ENCODE assay signal across 29 mouse cellular contexts in genomic region chrX:101065245-101065644, GRCm38 (mm10). TPM values are rescaled to one million over a fixed set of nuclear protein-coding genes. Genes with fewer than 3 reads are reported as not detected.
DNase-seq lines count a peak whose midpoint lies in the region; ATAC-seq and TF ChIP-seq lines count a peak whose summit lies in the region.
"Had no signal": no experiment of that assay in that cellular context is flagged by ENCODE, and none has a peak within 500 bp of the region (broad histone marks: within the 10 kb centered on the region; RNA-seq: fewer than 3 reads in every experiment).

No protein-coding gene starts in this region.

- DNase-seq in NIH3T3 (ENCODE audit: low read depth): peak; percentile 4
- peak; percentile 67 for DNase-seq in brain, embryonic 14.5 days (ENCODE audit: low read depth)
- DNase-seq in adrenal gland, postnatal 14 days: no peak
- no peak for DNase-seq in cerebellum, postnatal 14 days
- DNase-seq: adrenal gland, adult 2 months; adrenal gland, postnatal 25 days; B cell, adult 2 months; cerebellum, adult 18-20 months; cerebellum, adult 9-10 months; cerebellum, postnatal 25 days; gastrocnemius, adult 2 months; gastrocnemius, postnatal 14 days; heart, adult 11 months; kidney, adult 11 months; kidney, adult 8-10 months had no signal

- WGBS in forebrain, embryonic 16.5 days: 68% methylated on average over 1 of the region's 1 CpGs
- 79% methylated on average over 1 of the region's 1 CpGs for WGBS in forebrain, embryonic 13.5 days

- no peaks in the 10 kb centered on the region for H3K27me3 ChIP-seq in forebrain, embryonic 16.5 days (replicated peaks; ENCODE audit: control insufficient read depth, insufficient read depth, low read length)
- H3K27me3 ChIP-seq in forebrain, embryonic 13.5 days: no peaks in the 10 kb centered on the region
- H3K27me3 ChIP-seq: CH12.LX; embryonic facial prominence, embryonic 12.5 days; embryonic facial prominence, embryonic 15.5 days; hindbrain, embryonic 12.5 days; intestine, embryonic 15.5 days had no signal

- no peak overlapping the region for H3K4me2 ChIP-seq in forebrain, embryonic 16.5 days (ENCODE audit: low read length)
- no peak overlapping the region for H3K4me2 ChIP-seq in forebrain, embryonic 13.5 days
- H3K4me2 ChIP-seq: embryonic facial prominence, embryonic 12.5 days; embryonic facial prominence, embryonic 15.5 days; heart, embryonic 11.5 days; hindbrain, embryonic 12.5 days; intestine, embryonic 15.5 days had no signal

- H3K9me3 ChIP-seq in forebrain, embryonic 16.5 days (ENCODE audit: control insufficient read depth, low read length): no peaks in the 10 kb centered on the region
- no peaks in the 10 kb centered on the region for H3K9me3 ChIP-seq in forebrain, embryonic 13.5 days (replicated peaks)
- H3K9me3 ChIP-seq: embryonic facial prominence, embryonic 12.5 days; embryonic facial prominence, embryonic 15.5 days; G1E; hindbrain, embryonic 12.5 days; intestine, embryonic 15.5 days had no signal

- H3K9ac ChIP-seq in forebrain, embryonic 16.5 days (replicated peaks; ENCODE audit: low read depth, low read length): no peak overlapping the region
- no peak overlapping the region for H3K9ac ChIP-seq in forebrain, embryonic 13.5 days
- H3K9ac ChIP-seq: embryonic facial prominence, embryonic 12.5 days; embryonic facial prominence, embryonic 15.5 days; hindbrain, embryonic 12.5 days; intestine, embryonic 15.5 days had no signal

- no peak overlapping the region for H3K27ac ChIP-seq in forebrain, embryonic 16.5 days (ENCODE audit: low read length)
- H3K27ac ChIP-seq in forebrain, embryonic 13.5 days: no peak overlapping the region
- H3K27ac ChIP-seq: embryonic facial prominence, embryonic 12.5 days; embryonic facial prominence, embryonic 15.5 days; gastrocnemius, adult 2 months; hindbrain, embryonic 12.5 days; intestine, embryonic 15.5 days had no signal

- H3K36me3 ChIP-seq in forebrain, embryonic 16.5 days (ENCODE audit: control insufficient read depth, insufficient read depth): no peaks in the 10 kb centered on the region
- H3K36me3 ChIP-seq in forebrain, embryonic 13.5 days (ENCODE audit: poor library complexity, severe bottlenecking): no peaks in the 10 kb centered on the region
- H3K36me3 ChIP-seq: embryonic facial prominence, embryonic 12.5 days; embryonic facial prominence, embryonic 15.5 days; G1E; hindbrain, embryonic 12.5 days; intestine, embryonic 15.5 days had no signal

- H3K4me1 ChIP-seq in forebrain, embryonic 16.5 days (replicated peaks; ENCODE audit: control insufficient read depth, insufficient read depth, low read length): no peaks in the 10 kb centered on the region
- no peaks in the 10 kb centered on the region for H3K4me1 ChIP-seq in forebrain, embryonic 13.5 days
- H3K4me1 ChIP-seq: embryonic facial prominence, embryonic 12.5 days; embryonic facial prominence, embryonic 15.5 days; hindbrain, embryonic 12.5 days; intestine, embryonic 15.5 days had no signal

- no peak for TF ChIP-seq POLR2A in brain, embryonic 14.5 days (IDR thresholded peaks at IDR 0.05; ENCODE audit: borderline replicate concordance, extremely low read depth, insufficient read depth, insufficient read length, poor library complexity, severe bottlenecking)

- TF ChIP-seq CTCF in brain, embryonic 14.5 days (IDR thresholded peaks at IDR 0.05; ENCODE audit: borderline replicate concordance, extremely low read depth, insufficient read depth, insufficient read length): no peak

- H3K4me3 ChIP-seq in forebrain, embryonic 16.5 days (replicated peaks; ENCODE audit: low read length): no peak overlapping the region
- no peak overlapping the region for H3K4me3 ChIP-seq in forebrain, embryonic 13.5 days
- H3K4me3 ChIP-seq: embryonic facial prominence, embryonic 12.5 days; embryonic facial prominence, embryonic 15.5 days; gastrocnemius, adult 2 months; hindbrain, embryonic 12.5 days; intestine, embryonic 15.5 days had no signal

- peak; percentile 50; the same call in 1 of the 2 replicates for ATAC-seq in forebrain, embryonic 16.5 days
- ATAC-seq in forebrain, embryonic 13.5 days: no peak; the same call in 1 of the 2 replicates
- ATAC-seq: hindbrain, embryonic 16.5 days; intestine, embryonic 15.5 days had no signal

RNA-seq across cellular contexts. Expression of gene Tex11, which starts 5.8 kb away (rescaled TPM):
- 0.06 TPM in 1 of 2 replicates, not detected in the other for polyA plus RNA-seq in forebrain, embryonic 16.5 days (2015; fragmentation: Nextera tagmentation; extraction: Ambion mirVana)
- polyA plus RNA-seq in forebrain, embryonic 13.5 days (2015; fragmentation: Nextera tagmentation; extraction: Ambion mirVana): not detected in 2 replicates
- 0.03 TPM in 1 of 2 replicates, not detected in the other for polyA plus RNA-seq in brain, embryonic 14.5 days (2012; rRNA removed)
- not detected in 2 replicates for total RNA-seq in adrenal gland, postnatal 14 days (2021)
- total RNA-seq: adrenal gland, postnatal 25 days; CH12.LX; common myeloid progenitor, adult 5-6 weeks; G1E; gastrocnemius, adult 2 months; gastrocnemius, postnatal 14 days; gastrocnemius, postnatal 4 days had no signal
- polyA plus RNA-seq: adrenal gland, adult 2 months; forebrain, embryonic 11.5 days; G1E; heart, embryonic 11.5 days had no signal

RNA-seq across cellular contexts. Expression of gene Slc7a3, which starts 20.6 kb away (rescaled TPM):
- 2.1 and 5.1 TPM in 2 replicates for polyA plus RNA-seq in forebrain, embryonic 16.5 days (2015; fragmentation: Nextera tagmentation; extraction: Ambion mirVana)
- polyA plus RNA-seq in forebrain, embryonic 13.5 days (2015; fragmentation: Nextera tagmentation; extraction: Ambion mirVana): 0.57 and 1.2 TPM in 2 replicates
- 3.1 and 4.1 TPM in 2 replicates for polyA plus RNA-seq in brain, embryonic 14.5 days (2012; rRNA removed)
- total RNA-seq in adrenal gland, postnatal 14 days (2021): 0.48 and 0.64 TPM in 2 replicates
- total RNA-seq: gastrocnemius, adult 2 months; hematopoietic stem cell, adult 5-6 weeks had no signal
- polyA plus RNA-seq: G1E had no signal

Comparison
In these comparisons a context has a peak if more than half of its experiments do, and no peak if none do; other contexts are left out.
1. DNase-seq: peak in NIH3T3 (single experiment) and brain, embryonic 14.5 days (single experiment); none in adrenal gland, postnatal 14 days (single experiment) and cerebellum, postnatal 14 days (0 of 2).